Mouse (Mus musculus): ENCODE data around the gene Ubn2. TPM values are rescaled to one million over a fixed set of nuclear protein-coding genes. Genes with fewer than 3 reads are reported as not detected.

The Ubn2 gene
- 10 to 100 TPM; 26.2 to 28.5 TPM for total RNA-seq (2023)

DNA sequence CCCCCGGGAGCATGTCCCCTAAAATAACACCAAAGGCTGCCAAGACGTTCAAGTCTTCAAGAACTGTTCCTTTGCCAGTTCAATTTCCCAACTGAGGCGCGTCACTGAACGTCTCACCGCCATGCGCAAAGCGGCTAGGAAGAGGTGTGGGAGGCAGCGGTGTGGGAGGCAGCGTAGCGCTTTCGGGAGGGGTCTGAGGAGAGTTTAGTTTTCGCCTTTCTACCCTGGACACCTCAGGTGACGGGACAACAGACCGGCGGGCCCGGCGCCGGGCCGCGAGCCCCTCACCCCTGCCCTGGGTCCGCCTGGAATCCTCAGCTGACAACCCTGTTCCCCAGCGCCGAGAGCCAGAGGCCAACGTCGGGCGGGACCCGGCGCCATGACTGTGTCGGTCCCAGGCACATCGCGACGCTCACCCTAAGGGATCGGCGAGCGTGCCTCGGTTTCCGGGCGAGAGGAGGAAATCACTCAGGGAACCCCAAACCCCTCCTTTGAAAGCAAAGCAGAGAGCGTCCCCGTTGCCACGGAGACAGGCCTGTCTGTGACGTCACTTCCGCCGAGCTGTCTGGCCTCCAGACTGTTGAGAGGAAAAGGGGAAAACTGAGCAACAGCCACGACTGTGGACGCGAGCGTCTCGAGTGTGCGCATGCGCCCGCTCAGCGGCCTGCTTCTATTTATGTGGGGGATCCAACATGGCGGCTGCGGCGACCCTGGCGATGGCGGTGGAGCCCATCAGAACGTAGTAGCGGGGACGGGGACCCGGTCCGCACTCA, at the start of gene Ubn2:
Gene Ubn2 (plus strand): TSS at position 690 of the 773 bp plus-strand sequence.

DNA sequence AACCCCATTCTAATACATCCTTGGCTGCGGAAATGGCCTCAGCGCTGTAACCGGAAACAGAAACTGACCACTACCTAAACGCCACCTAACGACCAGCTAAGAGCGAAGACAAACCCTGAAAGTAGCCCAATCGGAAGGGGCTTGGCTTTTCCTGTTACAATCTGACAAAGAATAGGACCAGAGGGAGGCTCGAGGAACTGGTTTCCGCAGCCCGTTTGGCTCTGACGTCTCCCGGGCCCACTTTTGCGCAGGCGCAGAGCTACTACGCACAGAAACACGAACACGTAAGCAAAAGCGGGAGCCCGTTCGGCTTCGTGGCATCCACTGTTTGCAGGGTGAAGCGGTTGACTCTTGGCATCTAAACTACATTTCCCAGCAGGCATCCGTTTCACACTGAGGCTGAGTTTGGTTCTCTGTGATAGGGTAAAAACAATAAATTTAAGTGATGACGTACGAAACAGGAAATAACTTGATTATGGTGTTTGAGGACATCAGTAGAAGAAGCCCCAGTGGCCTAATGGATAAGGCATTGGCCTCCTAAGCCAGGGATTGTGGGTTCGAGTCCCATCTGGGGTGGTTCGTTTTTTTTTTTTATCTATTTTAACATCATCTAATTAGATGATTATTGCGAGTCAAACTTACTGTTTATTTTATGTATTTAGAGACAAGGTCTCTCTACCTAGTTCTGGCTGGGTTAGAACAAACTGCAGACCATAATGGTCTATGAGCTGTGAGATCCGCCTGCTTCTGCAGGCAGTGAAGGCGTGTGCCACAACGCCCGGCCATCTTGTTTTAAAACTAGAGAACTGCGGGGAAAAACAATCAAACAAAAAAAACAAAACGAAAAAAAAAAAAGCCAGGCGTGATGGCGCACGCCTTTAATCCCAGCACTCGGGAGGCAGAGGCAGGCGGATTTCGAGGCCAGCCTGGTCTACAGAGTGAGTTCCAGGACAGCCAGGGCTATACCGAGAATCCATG, 100.0 kb downstream of the Ubn2 start, which contains the start of gene Fmc1:
Gene Fmc1 (plus strand): TSS at position 75 of the 978 bp plus-strand sequence.

DNA sequence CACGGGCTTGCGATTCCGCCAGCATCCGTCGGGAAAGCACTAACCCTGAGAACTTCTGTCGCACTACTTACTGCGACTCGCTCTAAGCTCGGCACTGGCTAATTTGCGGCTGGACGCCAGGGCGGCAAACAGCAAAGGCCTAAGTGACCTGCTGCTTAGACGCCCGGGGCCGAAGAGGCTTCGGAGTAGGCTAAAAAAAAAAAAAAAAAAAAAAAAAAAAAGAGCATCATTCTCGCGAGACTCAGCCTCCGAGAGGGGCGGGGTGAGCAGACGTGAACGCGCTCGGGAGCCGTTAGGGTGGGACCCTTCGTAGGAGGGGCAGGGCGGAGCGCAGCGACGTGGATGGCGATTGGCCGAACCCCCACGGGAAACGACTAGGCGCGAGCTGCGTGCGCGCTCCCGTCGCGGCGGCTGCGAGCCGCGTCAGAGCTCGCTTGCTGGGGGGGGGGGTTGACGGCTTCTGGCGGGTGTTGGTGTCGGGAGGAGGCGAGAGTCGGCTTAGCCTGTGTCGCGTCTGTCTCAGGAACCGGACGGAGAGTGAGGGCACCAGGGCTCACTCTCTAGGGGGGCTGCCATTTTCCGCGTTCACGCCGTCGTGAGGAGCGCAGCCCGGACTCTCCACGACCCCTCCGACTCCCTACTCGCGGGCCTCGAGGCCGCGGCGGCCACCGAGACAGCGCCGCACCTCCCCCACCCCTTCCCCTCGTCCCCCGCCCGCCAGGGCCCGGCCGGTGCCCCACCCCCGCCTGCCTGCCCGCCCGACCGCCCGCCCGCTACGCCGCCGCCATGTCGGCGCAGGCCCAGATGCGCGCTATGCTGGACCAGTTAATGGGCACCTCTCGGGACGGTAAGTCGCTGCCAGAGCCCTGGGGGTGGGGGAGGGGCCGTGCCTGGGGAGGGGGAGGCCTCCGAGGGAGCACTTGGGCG, 117.6 kb downstream of the Ubn2 start, which contains the start of gene Luc7l2:
Gene Luc7l2 (plus strand): TSS at position 273 of the 927 bp plus-strand sequence.

Other genes with a start within 250 kb of the Ubn2 start
- gene D630045J12Rik, start 179.9 kb upstream of the Ubn2 start, total RNA-seq (2023): under 1 TPM; 0.09 to 0.33 TPM
- 1 to 10 TPM; 1.4 to 1.8 TPM for gene Zc3hav1l, start 134.7 kb upstream of the Ubn2 start, total RNA-seq (2023)
- 10 to 100 TPM; 80.5 to 98.0 TPM for gene Zc3hav1, start 79.3 kb upstream of the Ubn2 start, total RNA-seq (2023)
- gene Ttc26, start 52.5 kb upstream of the Ubn2 start, total RNA-seq (2023): under 1 TPM; 0.09 to 0.11 TPM
- gene Fmc1, start 99.6 kb downstream of the Ubn2 start, total RNA-seq (2023): 10 to 100 TPM; 20.5 to 23.4 TPM
- gene Luc7l2, start 117.4 kb downstream of the Ubn2 start, total RNA-seq (2023): 100 to 1,000 TPM; 251 to 272 TPM
- gene Klrg2, start 203.3 kb downstream of the Ubn2 start, total RNA-seq (2023): under 1 TPM in 1 of 2 experiments, not detected in 1; 0.11 TPM
- gene Clec2l, start 229.1 kb downstream of the Ubn2 start, total RNA-seq (2023): not detected

All from neutrophil, adult 83 days (primary cell).